Mouse (Mus musculus) liver, postnatal 0 days (tissue): ENCODE results near the gene Cbarp.

Experiments
- CTCF ChIP-seq: sonication (generic); IDR thresholded peaks from 2 replicates; pipeline ENCODE4 v1.5.1; 2016; ENCODE audit warnings: antibody characterized with exemption, low read depth
- EP300 ChIP-seq: IDR thresholded peaks from 2 replicates; pipeline ENCODE4 v1.6.1; 2016; ENCODE audit warnings: antibody characterized with exemption, low read depth, mild to moderate bottlenecking

DNA sequence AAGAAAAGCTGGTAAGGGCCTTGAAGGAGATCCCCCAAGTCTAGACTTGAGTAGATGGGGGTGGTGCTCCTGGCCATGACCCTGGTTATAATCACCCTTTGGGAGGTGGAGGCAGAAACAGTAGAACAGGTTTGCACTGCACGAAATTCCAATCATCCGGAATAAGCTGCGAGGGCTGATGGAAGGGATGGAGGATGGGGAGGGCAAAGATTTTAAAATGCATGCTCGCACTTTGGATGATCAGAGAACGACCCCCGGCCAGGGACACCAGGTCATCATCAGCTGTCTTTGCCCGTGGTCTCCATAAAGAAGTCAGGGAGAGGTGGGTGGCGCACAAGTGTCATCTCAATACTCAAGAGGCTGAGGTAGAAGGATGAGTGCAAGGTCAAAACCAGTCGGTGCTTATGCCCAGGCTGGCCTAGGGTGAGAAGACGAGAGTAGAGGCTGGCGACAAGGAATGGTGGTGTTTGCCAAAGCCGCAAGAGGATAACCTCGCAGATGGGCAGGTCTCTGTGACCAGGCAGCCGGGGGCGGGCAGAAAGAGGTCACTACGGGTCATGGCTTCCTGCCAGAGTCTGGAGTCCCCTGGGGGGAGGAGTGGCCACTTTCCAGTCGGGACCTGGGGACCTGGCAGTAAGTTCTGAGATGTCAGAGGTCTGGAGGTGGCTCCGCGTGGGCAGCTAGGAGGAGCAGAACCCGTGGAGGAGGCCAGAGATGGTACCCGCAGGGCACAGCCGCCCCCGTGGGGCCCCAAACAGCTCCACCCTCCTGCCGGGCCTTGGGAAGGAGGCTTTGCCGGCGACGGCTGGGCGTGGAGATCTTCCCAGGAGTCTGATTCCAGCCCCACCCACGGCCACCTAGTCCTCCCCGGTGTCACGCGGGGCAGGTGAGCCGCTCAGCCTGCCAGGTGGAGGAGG lies 20.1 kb upstream of the Cbarp start:
- TF ChIP-seq CTCF: no peak; the same call in 1 of the 2 replicates
- TF ChIP-seq EP300: peak; percentile 14; the same call in 1 of the 2 replicates
